ENCODE assay signal across 14 mouse cellular contexts in genomic region chr1:118294826-118295225, GRCm38 (mm10). TPM values are rescaled to one million over a fixed set of nuclear protein-coding genes. Genes with fewer than 3 reads are reported as not detected.
DNase-seq lines count a peak whose midpoint lies in the region; ATAC-seq and TF ChIP-seq lines count a peak whose summit lies in the region.
"Had no signal": no experiment of that assay in that cellular context is flagged by ENCODE, and none has a peak within 500 bp of the region (broad histone marks: within the 10 kb centered on the region; RNA-seq: fewer than 3 reads in every experiment).

No protein-coding gene starts in this region.

- DNase-seq in forebrain, postnatal 0 days = peak; percentile 14
- DNase-seq in forebrain, embryonic 11.5 days (ENCODE audit: low spot score) = no peak
- peak; percentile 44 for DNase-seq in brain, adult 2 months (ENCODE audit: low read depth, low spot score)
- peak; percentile 62 to 67 for DNase-seq in layer of hippocampus, postnatal 10 days (ENCODE audit: low spot score in 2 of 2)
- DNase-seq in lung, postnatal 25 days (ENCODE audit: low spot score) = peak; percentile 72
- DNase-seq in thymus, adult 2 months = no peak
- DNase-seq in cerebellum, adult 8-10 months = no peak
- DNase-seq: cerebellum, adult 9-11 months; heart, postnatal 14 days; kidney, postnatal 14 days; right cerebral cortex, adult 18-20 months had no signal

- H3K4me1 ChIP-seq in forebrain, postnatal 0 days (ENCODE audit: insufficient read depth) = no peaks in the 10 kb centered on the region
- H3K4me1 ChIP-seq in forebrain, embryonic 11.5 days (replicated peaks; ENCODE audit: control insufficient read depth, insufficient read depth, low read length) = no peaks in the 10 kb centered on the region
- H3K4me1 ChIP-seq in thymus, adult 2 months (replicated peaks; ENCODE audit: control insufficient read depth, insufficient read depth, low read length) = no peaks in the 10 kb centered on the region
- H3K4me1 ChIP-seq: neural tube, embryonic 15.5 days had no signal

- H3K4me3 ChIP-seq in forebrain, postnatal 0 days (ENCODE audit: low read depth, low read length) = no peak overlapping the region
- no peak overlapping the region for H3K4me3 ChIP-seq in forebrain, embryonic 11.5 days (ENCODE audit: low read depth, low read length)
- no peak overlapping the region for H3K4me3 ChIP-seq in thymus, adult 2 months (ENCODE audit: control insufficient read depth, insufficient read depth, low read length)
- H3K4me3 ChIP-seq: neural tube, embryonic 15.5 days had no signal

- no peak overlapping the region for H3K4me2 ChIP-seq in forebrain, postnatal 0 days (ENCODE audit: low read depth)
- H3K4me2 ChIP-seq in forebrain, embryonic 11.5 days (ENCODE audit: low read depth, low read length, severe bottlenecking) = no peak overlapping the region
- H3K4me2 ChIP-seq: neural tube, embryonic 15.5 days had no signal

- TF ChIP-seq CTCF in forebrain, postnatal 0 days (IDR thresholded peaks at IDR 0.05; ENCODE audit: low read depth) = no peak
- TF ChIP-seq CTCF in thymus, adult 2 months (IDR thresholded peaks at IDR 0.05; ENCODE audit: borderline replicate concordance, control insufficient read depth, extremely low read depth, insufficient read depth, low read length, poor library complexity) = no peak

- WGBS in forebrain, postnatal 0 days = 57% methylated on average over 5 of the region's 5 CpGs
- 76% methylated on average over 5 of the region's 5 CpGs for WGBS in forebrain, embryonic 11.5 days
- WGBS in thymus, adult 2 months = 90% methylated on average over 5 of the region's 5 CpGs

- peak; percentile 34; the same call in 1 of the 2 replicates for ATAC-seq in forebrain, postnatal 0 days
- no peak for ATAC-seq in forebrain, embryonic 11.5 days (replicated peaks; ENCODE audit: low FRiP score)

- H3K27me3 ChIP-seq in forebrain, postnatal 0 days (ENCODE audit: insufficient read depth, low read length) = no peaks in the 10 kb centered on the region
- no peaks in the 10 kb centered on the region for H3K27me3 ChIP-seq in forebrain, embryonic 11.5 days (ENCODE audit: control insufficient read depth, insufficient read depth, low read length)
- H3K27me3 ChIP-seq in thymus, adult 2 months (ENCODE audit: control insufficient read depth, insufficient read depth, low read length) = no peaks in the 10 kb centered on the region
- H3K27me3 ChIP-seq: neural tube, embryonic 15.5 days had no signal

- no peak overlapping the region for H3K9ac ChIP-seq in forebrain, postnatal 0 days
- H3K9ac ChIP-seq in forebrain, embryonic 11.5 days (ENCODE audit: low read length) = no peak overlapping the region
- H3K9ac ChIP-seq: liver, embryonic 14.5 days; neural tube, embryonic 15.5 days had no signal

- H3K9me3 ChIP-seq in forebrain, postnatal 0 days (ENCODE audit: low read length) = no peaks in the 10 kb centered on the region
- no peaks in the 10 kb centered on the region for H3K9me3 ChIP-seq in forebrain, embryonic 11.5 days (ENCODE audit: control insufficient read depth, low read length)
- H3K9me3 ChIP-seq: G1E; neural tube, embryonic 15.5 days had no signal

- peaks cover 47% of the 10 kb centered on the region for H3K36me3 ChIP-seq in forebrain, postnatal 0 days (ENCODE audit: insufficient read depth)
- peaks cover 2% of the 10 kb centered on the region; the same call in 1 of the 2 replicates for H3K36me3 ChIP-seq in forebrain, embryonic 11.5 days (ENCODE audit: control insufficient read depth, insufficient read depth, low read length)
- peaks cover 15% of the 10 kb centered on the region for H3K36me3 ChIP-seq in thymus, adult 2 months (ENCODE audit: control insufficient read depth, insufficient read depth, low read length)

- TF ChIP-seq POLR2A in thymus, adult 2 months (IDR thresholded peaks at IDR 0.05; ENCODE audit: control insufficient read depth, extremely low read depth, insufficient read depth, low read length, poor library complexity) = no peak

- no peak overlapping the region for H3K27ac ChIP-seq in forebrain, postnatal 0 days (ENCODE audit: low read depth, low read length)
- no peak overlapping the region for H3K27ac ChIP-seq in forebrain, embryonic 11.5 days (ENCODE audit: low read depth, low read length)
- no peak overlapping the region for H3K27ac ChIP-seq in thymus, adult 2 months (ENCODE audit: control insufficient read depth, insufficient read depth, low read length)
- H3K27ac ChIP-seq: liver, embryonic 14.5 days; neural tube, embryonic 15.5 days had no signal

RNA-seq across cellular contexts. Expression of gene Tsn, which starts 16.7 kb away (rescaled TPM):
- 119 and 222 TPM in 2 replicates for total RNA-seq in forebrain, postnatal 0 days (2014; rRNA removed)
- polyA plus RNA-seq in forebrain, postnatal 0 days (2015; fragmentation: Nextera tagmentation; extraction: Ambion mirVana) = 557 and 599 TPM in 2 replicates
- polyA plus RNA-seq in forebrain, embryonic 11.5 days (2014; fragmentation: Nextera tagmentation; extraction: Ambion mirVana) = 388 TPM in 2 replicates
- 100 to 1,000 TPM; 113 to 135 TPM for total RNA-seq in layer of hippocampus, postnatal 10 days (2021)
- 62.6 and 81.5 TPM in 2 replicates for polyA plus RNA-seq in thymus, adult 2 months (2012; rRNA removed)

RNA-seq across cellular contexts. Expression of gene Nifk, which starts 26.8 kb away (rescaled TPM):
- 56.1 and 73.1 TPM in 2 replicates for total RNA-seq in forebrain, postnatal 0 days (2014; rRNA removed)
- 84.2 and 97.4 TPM in 2 replicates for polyA plus RNA-seq in forebrain, postnatal 0 days (2015; fragmentation: Nextera tagmentation; extraction: Ambion mirVana)
- 87.3 and 92.5 TPM in 2 replicates for polyA plus RNA-seq in forebrain, embryonic 11.5 days (2014; fragmentation: Nextera tagmentation; extraction: Ambion mirVana)
- 10 to 100 TPM; 31.4 to 33.5 TPM for total RNA-seq in layer of hippocampus, postnatal 10 days (2021)
- 8.9 and 11.3 TPM in 2 replicates for polyA plus RNA-seq in thymus, adult 2 months (2012; rRNA removed)

Comparison
In these comparisons a context has a peak if more than half of its experiments do, and no peak if none do; other contexts are left out.
1. DNase-seq: peak in forebrain, postnatal 0 days (single experiment), brain, adult 2 months (single experiment), layer of hippocampus, postnatal 10 days (2 of 2) and lung, postnatal 25 days (single experiment); none in forebrain, embryonic 11.5 days (single experiment), thymus, adult 2 months (single experiment) and cerebellum, adult 8-10 months (single experiment).